Mouse (Mus musculus) heart, adult 11 months (tissue): Measurements from ENCODE around the gene Rrp9.

ENCODE experiments used
- DNase-seq: peaks from one replicate; pipeline ENCODE4 v3.0.0; 2022

The Rrp9 gene

GRCm38 (mm10) chr9:106534975-106535374 is 59.2 kb downstream of the Rrp9 start:
- DNase-seq = no peak
